Mouse (Mus musculus): ENCODE data around the gene Cdk19. TPM values are rescaled to one million over a fixed set of nuclear protein-coding genes. Genes with fewer than 3 reads are reported as not detected.

Cdk19 gene
- polyA plus RNA-seq, 1 experiment = 0.47 TPM

DNA sequence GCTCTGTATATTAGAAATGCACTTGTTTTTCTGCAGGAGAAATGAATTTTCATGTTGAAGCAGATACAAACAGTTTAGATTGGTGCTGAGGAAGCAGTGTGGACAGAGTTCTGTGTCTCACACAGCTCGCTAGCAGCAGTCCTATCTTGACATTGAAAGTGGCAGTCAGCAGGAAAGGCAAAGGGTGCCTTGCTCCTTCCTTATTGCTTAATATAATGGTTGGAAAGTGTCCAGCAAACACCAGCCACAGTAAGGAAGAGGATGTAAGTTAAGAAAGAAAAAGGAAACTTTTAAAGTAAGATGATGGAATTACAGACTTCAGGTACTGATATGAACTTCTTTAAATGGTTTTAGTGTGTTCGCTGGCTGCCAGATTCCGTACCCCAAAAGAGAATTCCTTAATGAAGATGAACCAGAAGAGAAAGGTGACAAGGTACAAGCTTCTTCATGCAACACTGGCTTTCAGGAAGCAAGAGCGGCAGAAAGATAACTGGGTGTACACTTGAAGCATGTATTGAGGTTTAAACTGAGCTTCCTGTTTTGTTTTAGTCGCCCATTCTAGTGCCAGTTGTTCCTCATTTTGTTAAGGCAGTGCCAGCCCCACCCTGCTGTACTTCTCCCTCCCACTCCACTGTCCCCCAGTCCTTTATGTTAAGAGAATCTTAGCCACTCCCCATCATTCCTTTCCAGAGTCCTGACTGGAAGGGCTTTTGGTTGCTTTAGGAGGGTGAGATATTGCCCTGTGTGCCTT is 137.3 kb downstream of the Cdk19 start:
- Histone ChIP-seq H3K27me3 (ENCODE audit: control insufficient read depth) (no peaks in the 10 kb centered on the region), H3K4me3 (replicated peaks) (no peak overlapping the region), H3K9me3 (ENCODE audit: control insufficient read depth, low read length) (no peaks in the 10 kb centered on the region), H3K36me3 (ENCODE audit: control insufficient read depth) (peaks cover 35% of the 10 kb centered on the region), H3K4me1 (ENCODE audit: control insufficient read depth) (no peaks in the 10 kb centered on the region)
- TF ChIP-seq TAL1 (IDR thresholded peaks at IDR 0.05; ENCODE audit: low read length) (no peak), GATA1 (IDR thresholded peaks at IDR 0.05; ENCODE audit: low read length) (no peak)

DNA sequence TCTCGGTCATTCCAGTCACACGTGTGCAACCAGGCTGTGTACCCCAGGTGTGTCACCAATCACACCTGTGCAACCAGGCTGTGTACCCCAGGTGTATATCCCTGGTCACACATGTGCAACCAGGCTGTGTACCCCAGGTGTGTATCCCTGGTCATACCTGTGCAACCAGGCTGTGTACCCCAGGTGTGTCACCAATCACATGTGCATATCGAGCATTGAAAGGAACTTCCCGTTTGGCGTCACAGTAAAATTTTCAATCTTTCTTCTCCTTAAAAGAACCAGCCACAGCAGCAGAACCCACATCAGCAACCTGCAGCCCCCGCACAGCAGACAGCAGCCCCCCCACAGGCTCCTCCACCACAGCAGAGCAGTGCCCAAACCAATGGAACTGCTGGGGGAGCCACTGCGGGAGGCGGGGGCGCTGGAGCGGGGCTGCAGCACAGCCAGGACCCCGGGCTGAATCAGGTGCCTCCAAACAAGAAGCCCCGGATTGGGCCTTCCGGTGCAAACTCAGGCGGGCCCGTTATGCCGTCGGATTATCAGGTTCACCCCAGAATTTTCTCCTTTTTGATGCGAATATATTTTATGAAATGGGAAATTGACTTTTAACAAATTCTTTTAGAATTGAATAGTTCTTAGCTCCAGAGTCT is 138.2 kb downstream of the Cdk19 start:
- no peak overlapping the region for H3K4me3 ChIP-seq (replicated peaks)

DNA sequence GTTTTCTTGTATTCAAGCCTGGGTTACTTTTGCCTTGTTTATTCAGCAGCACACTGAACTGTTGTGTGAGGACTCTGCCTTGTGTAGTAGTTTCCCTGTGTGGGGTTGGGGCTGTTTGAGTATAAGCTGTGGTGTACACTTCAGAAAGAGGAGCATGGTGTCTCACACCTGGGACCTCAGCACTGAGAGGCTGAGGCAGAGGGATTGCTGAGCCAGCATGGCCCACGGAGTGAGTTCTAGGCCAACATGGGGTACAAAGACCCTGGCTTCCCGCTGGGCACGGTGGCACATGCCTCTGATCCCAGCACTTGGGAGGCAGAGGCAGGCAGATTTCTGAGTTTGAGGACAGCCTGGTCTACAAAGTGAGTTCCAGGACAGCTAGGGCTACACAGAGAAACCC is 139.3 kb downstream of the Cdk19 start:
- TF ChIP-seq TAL1 (IDR thresholded peaks at IDR 0.05; ENCODE audit: low read length) = no peak
- TF ChIP-seq GATA1 (IDR thresholded peaks at IDR 0.05; ENCODE audit: low read length) = no peak
- no peaks in the 10 kb centered on the region for H3K27me3 ChIP-seq (ENCODE audit: control insufficient read depth)
- no peaks in the 10 kb centered on the region for H3K4me1 ChIP-seq (ENCODE audit: control insufficient read depth)
- no peak overlapping the region for H3K4me3 ChIP-seq (replicated peaks)
- H3K36me3 ChIP-seq (ENCODE audit: control insufficient read depth) = peaks cover 30% of the 10 kb centered on the region
- no peaks in the 10 kb centered on the region for H3K9me3 ChIP-seq (ENCODE audit: control insufficient read depth, low read length)

More for the DNA sequence above, 138.2 kb downstream of the Cdk19 start:
- Histone ChIP-seq H3K36me3 (ENCODE audit: control insufficient read depth) (peaks cover 35% of the 10 kb centered on the region), H3K9me3 (ENCODE audit: control insufficient read depth, low read length) (no peaks in the 10 kb centered on the region), H3K27me3 (ENCODE audit: control insufficient read depth) (no peaks in the 10 kb centered on the region), H3K4me1 (ENCODE audit: control insufficient read depth) (no peaks in the 10 kb centered on the region)
- TF ChIP-seq TAL1 (IDR thresholded peaks at IDR 0.05; ENCODE audit: low read length) (no peak), GATA1 (IDR thresholded peaks at IDR 0.05; ENCODE audit: low read length) (no peak)

DNA sequence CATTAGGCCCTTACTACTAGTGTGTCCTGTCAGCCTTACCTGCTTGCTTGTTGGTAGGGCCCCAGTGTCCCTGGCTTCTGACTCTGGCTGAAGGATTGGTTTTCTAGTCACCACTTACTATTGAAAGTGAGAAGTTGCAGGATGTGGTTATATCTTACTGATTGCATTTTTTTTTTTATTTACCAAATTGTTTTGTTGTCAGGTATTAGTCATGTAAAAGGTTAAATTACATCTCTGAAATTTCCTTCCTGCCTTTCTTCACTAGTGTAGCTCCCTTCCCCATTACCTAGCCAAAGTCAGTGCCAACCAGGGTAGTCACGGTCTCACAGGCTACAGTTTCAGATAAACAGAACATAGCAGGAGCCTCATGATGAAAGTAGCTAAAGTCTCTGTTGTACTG is 139.9 kb downstream of the Cdk19 start:
- no peak overlapping the region for H3K4me3 ChIP-seq (replicated peaks)
- peaks cover 30% of the 10 kb centered on the region for H3K36me3 ChIP-seq (ENCODE audit: control insufficient read depth)
- H3K27me3 ChIP-seq (ENCODE audit: control insufficient read depth) = no peaks in the 10 kb centered on the region
- H3K4me1 ChIP-seq (ENCODE audit: control insufficient read depth) = no peaks in the 10 kb centered on the region
- no peak for TF ChIP-seq TAL1 (IDR thresholded peaks at IDR 0.05; ENCODE audit: low read length)
- no peak for TF ChIP-seq GATA1 (IDR thresholded peaks at IDR 0.05; ENCODE audit: low read length)
- H3K9me3 ChIP-seq (ENCODE audit: control insufficient read depth, low read length) = no peaks in the 10 kb centered on the region

DNA sequence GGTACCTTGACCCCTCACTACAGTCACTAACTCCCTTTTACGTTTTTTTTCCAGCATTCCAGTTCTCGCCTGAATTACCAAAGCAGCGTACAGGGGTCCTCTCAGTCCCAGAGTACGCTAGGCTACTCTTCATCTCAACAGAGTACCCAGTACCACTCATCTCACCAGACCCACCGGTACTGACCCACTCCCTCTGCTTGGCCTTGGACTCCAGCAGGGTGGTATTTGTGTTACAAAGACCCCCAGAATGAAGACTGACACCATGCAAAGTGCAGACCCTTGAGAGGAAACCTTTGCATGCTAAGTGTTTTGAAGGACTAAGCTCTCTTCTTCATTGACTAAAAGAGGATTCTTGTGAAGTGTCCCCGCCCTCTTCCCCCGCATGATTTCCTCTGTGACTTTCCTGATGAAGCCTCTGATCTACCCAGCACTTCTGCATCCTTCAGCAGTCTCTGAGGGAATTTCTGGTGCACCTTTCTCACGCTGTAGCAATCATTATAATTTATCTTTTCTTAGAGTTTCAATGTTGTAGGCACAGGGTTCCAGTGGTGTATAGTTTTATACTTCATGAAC is 140.3 kb downstream of the Cdk19 start:
- TF ChIP-seq TAL1 (IDR thresholded peaks at IDR 0.05; ENCODE audit: low read length) = no peak
- TF ChIP-seq GATA1 (IDR thresholded peaks at IDR 0.05; ENCODE audit: low read length) = no peak
- no peak overlapping the region for H3K4me3 ChIP-seq (replicated peaks)
- no peaks in the 10 kb centered on the region for H3K9me3 ChIP-seq (ENCODE audit: control insufficient read depth, low read length)
- peaks cover 30% of the 10 kb centered on the region for H3K36me3 ChIP-seq (ENCODE audit: control insufficient read depth)
- no peaks in the 10 kb centered on the region for H3K27me3 ChIP-seq (ENCODE audit: control insufficient read depth)
- H3K4me1 ChIP-seq (ENCODE audit: control insufficient read depth) = no peaks in the 10 kb centered on the region

DNA sequence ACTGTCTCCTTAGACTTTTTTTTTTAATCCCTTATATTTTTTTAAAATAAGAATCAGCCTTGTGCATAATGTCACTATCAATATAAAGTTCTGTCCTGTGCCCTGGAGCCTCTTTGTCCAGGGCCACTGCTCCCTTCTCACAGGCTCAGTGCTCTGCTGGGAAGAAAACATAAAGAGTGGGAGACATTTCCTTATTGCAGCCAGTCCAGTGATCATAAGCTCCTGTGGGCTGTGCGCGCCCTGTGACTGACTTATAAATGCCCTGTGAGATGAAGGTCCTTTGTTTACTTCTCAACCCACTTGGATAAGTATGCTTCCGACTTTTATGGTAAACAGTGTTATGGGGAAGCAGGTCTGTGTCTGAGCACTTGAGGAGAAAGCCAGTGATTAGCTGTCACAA is 142.2 kb downstream of the Cdk19 start:
- no peaks in the 10 kb centered on the region for H3K27me3 ChIP-seq (ENCODE audit: control insufficient read depth)
- H3K4me1 ChIP-seq (ENCODE audit: control insufficient read depth) = no peaks in the 10 kb centered on the region
- H3K4me3 ChIP-seq (replicated peaks) = no peak overlapping the region
- no peak for TF ChIP-seq GATA1 (IDR thresholded peaks at IDR 0.05; ENCODE audit: low read length)
- no peak for TF ChIP-seq TAL1 (IDR thresholded peaks at IDR 0.05; ENCODE audit: low read length)
- peaks cover 18% of the 10 kb centered on the region for H3K36me3 ChIP-seq (ENCODE audit: control insufficient read depth)
- no peaks in the 10 kb centered on the region for H3K9me3 ChIP-seq (ENCODE audit: control insufficient read depth, low read length)

DNA sequence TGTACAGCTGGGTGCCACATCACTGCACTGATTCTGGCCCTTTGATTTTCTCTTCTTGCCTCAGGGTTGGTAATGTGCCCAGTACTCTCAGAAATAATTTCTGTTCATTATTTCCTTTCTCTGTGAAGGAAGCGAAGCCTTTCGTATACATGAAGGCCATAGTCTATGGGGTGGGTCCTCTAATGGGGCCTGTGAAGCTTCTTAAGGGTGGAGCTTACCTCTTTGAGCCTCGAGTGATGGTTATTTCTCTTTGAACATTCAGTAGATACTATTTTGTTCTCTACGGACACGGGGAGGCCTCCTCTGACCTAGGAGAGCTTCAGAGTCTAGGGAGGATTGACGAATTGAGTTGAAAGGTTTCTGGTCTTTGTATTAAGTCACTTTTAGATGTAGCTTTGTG is 142.9 kb downstream of the Cdk19 start:
- Histone ChIP-seq H3K27me3 (ENCODE audit: control insufficient read depth) (no peaks in the 10 kb centered on the region), H3K4me3 (replicated peaks) (no peak overlapping the region), H3K4me1 (ENCODE audit: control insufficient read depth) (no peaks in the 10 kb centered on the region), H3K36me3 (ENCODE audit: control insufficient read depth) (peaks cover 12% of the 10 kb centered on the region), H3K9me3 (ENCODE audit: control insufficient read depth, low read length) (no peaks in the 10 kb centered on the region)
- TF ChIP-seq GATA1 (IDR thresholded peaks at IDR 0.05; ENCODE audit: low read length) = no peak
- TF ChIP-seq TAL1 (IDR thresholded peaks at IDR 0.05; ENCODE audit: low read length) = no peak

DNA sequence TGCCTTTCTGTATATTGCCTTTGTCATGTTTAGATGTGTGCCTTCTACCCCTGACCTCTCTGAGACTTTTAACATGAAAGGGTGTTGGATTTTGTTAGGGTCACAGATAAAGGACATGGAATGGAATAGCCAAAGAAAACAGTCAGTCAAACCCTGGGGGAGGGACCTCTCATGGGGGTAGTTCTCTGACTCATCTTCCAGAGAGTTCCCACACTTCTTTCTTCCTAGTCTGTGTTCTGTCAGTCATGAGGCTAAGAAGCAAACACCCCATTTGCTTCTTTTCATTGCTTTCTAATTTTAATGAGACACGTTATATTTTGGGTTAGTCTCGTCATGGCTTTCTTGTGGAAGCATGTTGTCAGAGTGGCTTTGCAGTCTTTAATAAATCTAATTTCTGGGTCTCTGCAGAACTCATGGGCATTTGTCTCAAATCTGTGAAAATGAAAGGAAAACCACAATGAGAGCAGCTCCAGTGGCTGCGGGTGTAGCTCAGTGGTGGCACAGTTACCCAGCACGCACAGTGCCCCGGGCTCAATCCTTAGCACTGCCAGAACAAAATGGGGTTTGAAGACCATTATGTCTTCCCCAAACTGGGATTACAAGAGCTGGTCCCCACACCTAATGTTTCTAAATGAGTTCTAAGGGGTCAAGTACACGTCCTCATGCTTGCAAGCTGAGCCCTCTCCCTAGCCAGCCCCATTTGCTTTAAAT is 149.9 kb downstream of the Cdk19 start:
- no peaks in the 10 kb centered on the region for H3K9me3 ChIP-seq (ENCODE audit: control insufficient read depth, low read length)
- no peaks in the 10 kb centered on the region for H3K36me3 ChIP-seq (ENCODE audit: control insufficient read depth)
- no peaks in the 10 kb centered on the region for H3K4me1 ChIP-seq (ENCODE audit: control insufficient read depth)
- H3K4me3 ChIP-seq (replicated peaks) = no peak overlapping the region
- no peaks in the 10 kb centered on the region for H3K27me3 ChIP-seq (ENCODE audit: control insufficient read depth)
- TF ChIP-seq TAL1 (IDR thresholded peaks at IDR 0.05; ENCODE audit: low read length) (no peak), GATA1 (IDR thresholded peaks at IDR 0.05; ENCODE audit: low read length) (no peak)

DNA sequence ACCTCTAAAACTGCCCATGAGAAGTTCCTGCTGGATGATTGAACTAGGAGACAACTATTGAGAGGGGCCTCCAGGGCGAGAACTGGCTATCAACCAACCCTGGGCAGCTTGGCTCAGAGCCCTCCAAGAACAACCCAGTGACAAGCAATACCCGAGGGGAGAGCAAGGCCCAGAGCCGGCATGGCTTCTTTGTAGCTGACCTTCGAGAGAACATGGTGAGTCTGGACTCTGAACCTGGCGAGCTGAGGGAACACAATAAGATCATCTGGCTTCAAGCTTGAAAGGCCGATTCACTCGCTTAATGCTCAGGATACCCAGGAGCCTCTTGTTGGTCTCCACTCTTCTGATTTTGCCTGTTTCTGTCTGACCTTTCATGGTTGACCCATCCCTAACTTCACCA is 151.8 kb downstream of the Cdk19 start:
- Histone ChIP-seq H3K4me1 (ENCODE audit: control insufficient read depth) (no peaks in the 10 kb centered on the region), H3K36me3 (ENCODE audit: control insufficient read depth) (no peaks in the 10 kb centered on the region), H3K9me3 (ENCODE audit: control insufficient read depth, low read length) (no peaks in the 10 kb centered on the region), H3K4me3 (replicated peaks) (no peak overlapping the region), H3K27me3 (ENCODE audit: control insufficient read depth) (no peaks in the 10 kb centered on the region)
- TF ChIP-seq GATA1 (IDR thresholded peaks at IDR 0.05; ENCODE audit: low read length) = no peak
- no peak for TF ChIP-seq TAL1 (IDR thresholded peaks at IDR 0.05; ENCODE audit: low read length)

All from erythroblast, embryonic 14.5 days (primary cell).